Mouse (Mus musculus) hematopoietic stem cell, adult 5-6 weeks (primary cell): ENCODE results near the gene Psme4. TPM values are rescaled to one million over a fixed set of nuclear protein-coding genes. Genes with fewer than 3 reads are reported as not detected.

Experiments
- ATAC-seq, 2 experiments: fragments of 125-278 bp in 1 of 2; replicated peaks in 1 of 2; 2 replicates each; pipeline ENCODE4 v1.8.0; 2016 to 2017; ENCODE audit warnings: inconsistent platforms in 2 of 2, mild to moderate bottlenecking in 2 of 2, moderate number of reproducible peaks in 2 of 2, low read depth in 1 of 2, moderate TSS enrichment in 1 of 2; ENCODE audit not compliant: low FRiP score in 2 of 2, poor library complexity in 2 of 2, severe bottlenecking in 2 of 2, insufficient read depth in 1 of 2, low TSS enrichment in 1 of 2
- total RNA-seq: library from RNA; stranded (forward); fragments of 172-1452, 232-1000 nt; gene quantifications from 2 replicates; pipeline ENCODE4 v1.2.3, GENCODE M21; 2017

Gene Psme4
- total RNA-seq, 1 experiment from 2014 or later = 49.1 TPM

DNA sequence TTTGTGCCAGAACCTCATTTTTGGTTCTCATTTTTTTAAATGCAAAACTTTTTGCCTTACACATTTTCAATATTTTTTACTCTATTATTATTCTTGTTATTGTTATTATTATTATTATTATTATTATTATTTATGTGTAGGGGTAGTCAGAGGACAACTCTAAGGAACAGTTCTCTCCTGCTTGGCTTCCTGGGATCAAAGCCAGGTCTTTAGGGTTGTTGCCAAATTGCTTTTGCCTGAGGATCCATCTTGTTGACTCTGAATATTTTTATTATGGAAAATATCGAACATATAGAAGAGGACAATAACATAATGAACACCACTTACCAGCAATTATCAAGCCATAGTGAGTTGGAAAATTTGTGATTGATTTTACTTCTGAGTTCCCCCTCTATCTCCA lies 3.1 kb downstream of the Psme4 start:
- no peak for ATAC-seq

- peak; percentile 14 to 30; a peak in 1 of 4 replicates for ATAC-seq
Observed at GRCm38 (mm10) chr11:30777498-30777897, 6.0 kb downstream of the Psme4 start.

GRCm38 (mm10) chr11:30780893-30781292 lies 9.4 kb downstream of the Psme4 start:
- 0 out of 4 replicates have a peak, but pooled peaks of 1 of the 2 experiments have one; percentile 51 for ATAC-seq

GRCm38 (mm10) chr11:30781612-30782011 lies 10.1 kb downstream of the Psme4 start:
- ATAC-seq = no peak

GRCm38 (mm10) chr11:30785497-30785896 lies 14.0 kb downstream of the Psme4 start:
- ATAC-seq = no peak

DNA sequence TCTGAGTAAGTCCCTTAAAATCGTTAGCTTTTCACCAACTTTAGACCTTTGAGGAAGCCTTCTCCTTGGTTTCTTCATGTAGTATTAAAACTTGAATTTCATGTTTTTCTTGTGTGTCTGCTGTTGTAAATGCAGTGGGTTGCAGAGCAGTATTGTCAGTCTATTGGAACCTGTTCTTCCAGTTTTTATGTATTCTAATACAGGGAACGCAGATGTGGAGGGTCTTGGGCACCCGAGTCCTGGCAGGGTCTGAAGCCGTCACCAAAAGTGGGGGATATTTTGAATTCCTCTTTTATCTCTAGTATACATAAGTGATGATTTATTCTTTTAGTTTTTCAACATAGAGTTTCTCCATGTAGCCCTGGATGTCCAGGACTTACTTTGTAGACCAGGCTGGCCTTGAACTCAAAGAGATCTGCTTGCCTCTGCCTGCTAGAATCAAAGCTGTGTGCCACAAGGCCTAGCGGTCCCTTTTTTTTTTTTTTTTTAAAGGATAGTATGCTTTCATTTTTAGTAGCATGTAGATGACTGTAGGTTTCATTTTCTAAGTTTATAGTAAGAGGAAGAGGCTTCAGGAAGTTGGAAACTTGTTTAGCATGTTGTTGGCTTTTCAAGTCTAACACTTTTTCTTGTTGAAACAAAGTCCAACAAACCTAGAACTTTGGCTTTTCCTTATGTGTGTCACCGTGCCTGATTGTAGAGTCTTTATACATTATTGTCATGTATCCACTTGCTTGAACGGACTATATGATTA lies 14.9 kb downstream of the Psme4 start:
- ATAC-seq = peak; percentile 51 to 66; a peak in 2 of 4 replicates

DNA sequence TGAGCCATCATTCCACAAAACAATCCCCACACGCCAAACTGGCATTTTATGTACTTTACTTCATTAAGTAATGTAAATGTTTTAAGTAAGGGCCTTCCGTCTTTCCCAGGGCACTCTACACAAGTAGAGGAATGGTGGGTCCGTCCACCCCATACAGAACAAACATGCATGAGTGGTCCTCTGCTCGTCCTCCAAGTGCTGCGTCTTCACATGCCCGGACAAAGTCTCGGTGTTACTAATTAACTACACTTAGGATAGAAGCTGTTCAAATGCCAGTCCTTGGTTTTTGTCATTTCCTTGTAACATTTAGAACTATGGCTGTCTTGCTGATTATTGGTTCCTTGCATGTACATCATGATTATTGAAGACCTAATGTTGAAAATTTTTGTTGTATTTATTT lies 21.2 kb downstream of the Psme4 start:
- ATAC-seq = no peak

GRCm38 (mm10) chr11:30793753-30794152 lies 22.2 kb downstream of the Psme4 start:
- no peak for ATAC-seq

GRCm38 (mm10) chr11:30797236-30797635 lies 25.7 kb downstream of the Psme4 start:
- no peak for ATAC-seq

GRCm38 (mm10) chr11:30799496-30799895 lies 28.0 kb downstream of the Psme4 start:
- ATAC-seq = peak; percentile 82 to 86

- ATAC-seq = no peak
Observed at GRCm38 (mm10) chr11:30800091-30800490, 28.6 kb downstream of the Psme4 start.

- no peak for ATAC-seq
Observed at GRCm38 (mm10) chr11:30802421-30802820, 30.9 kb downstream of the Psme4 start.

DNA sequence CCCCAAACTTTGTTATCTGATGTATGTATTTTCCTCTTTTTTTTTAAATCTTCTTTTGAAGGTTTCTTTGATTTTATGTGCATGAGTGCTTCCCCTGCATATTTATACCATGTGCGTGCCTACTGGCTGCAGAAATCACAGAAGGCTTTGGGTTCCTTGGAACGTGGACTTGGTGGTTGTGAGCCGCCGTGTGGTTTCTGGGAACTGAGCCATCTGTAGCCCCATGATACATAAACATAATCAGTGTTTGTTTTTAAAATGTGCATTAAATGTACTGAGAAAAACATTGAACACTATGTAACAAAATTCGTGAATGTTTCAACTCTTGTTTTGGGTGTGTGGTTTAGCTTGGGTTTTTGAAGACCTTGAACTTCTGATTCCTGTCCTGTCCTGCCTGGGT lies 49.6 kb downstream of the Psme4 start:
- no peak for ATAC-seq

GRCm38 (mm10) chr11:30838793-30839192 lies 67.3 kb downstream of the Psme4 start:
- no peak for ATAC-seq

DNA sequence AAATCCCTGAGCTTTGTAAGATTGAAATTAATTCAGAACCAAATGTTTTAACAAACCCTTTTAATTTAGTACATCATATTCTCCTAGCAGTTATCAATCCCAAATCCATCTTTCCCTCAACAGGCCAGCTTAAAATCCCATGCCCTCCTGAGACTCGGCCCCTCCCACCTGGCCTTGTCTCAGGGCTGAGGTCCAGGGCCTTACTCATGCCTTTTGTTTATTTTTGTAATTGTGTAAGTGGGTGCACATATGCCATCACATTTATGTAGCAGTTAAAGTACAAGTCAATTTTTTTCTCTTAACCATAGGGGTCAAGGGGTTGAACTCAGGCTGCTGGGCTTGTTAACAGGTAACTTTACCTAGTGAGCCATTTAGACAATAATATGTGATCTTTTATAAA lies 72.8 kb downstream of the Psme4 start:
- ATAC-seq = no peak

DNA sequence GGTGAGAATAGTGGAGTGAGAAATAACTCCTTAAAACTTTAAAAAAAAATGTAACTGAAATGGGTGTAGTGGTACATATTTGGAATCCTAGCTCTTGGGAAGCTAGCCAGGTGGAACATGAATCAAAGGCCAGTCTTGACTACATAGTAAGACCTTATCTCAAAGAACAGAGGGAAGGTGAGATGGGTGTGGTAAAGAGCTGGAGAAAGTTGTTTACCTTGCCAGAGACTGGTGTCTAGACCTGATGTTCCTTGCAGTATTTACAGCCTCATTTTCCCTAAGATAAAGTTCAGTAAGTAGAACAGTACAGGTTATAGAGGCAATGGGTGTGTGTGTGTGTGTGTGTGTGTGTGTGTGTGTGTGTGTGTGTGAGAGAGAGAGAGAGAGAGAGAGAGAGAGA lies 100.9 kb downstream of the Psme4 start:
- ATAC-seq = no peak

GRCm38 (mm10) chr11:30885171-30885871 lies 113.8 kb downstream of the Psme4 start, which contains the start of the genes Gpr75 and Asb3:
Gpr75 (plus strand) TSS chr11:30885358.
Asb3 (plus strand) TSS chr11:30885416.
- peak; percentile 46 to 48 for ATAC-seq

- no peak for ATAC-seq
Observed at GRCm38 (mm10) chr11:30888153-30888552, 116.6 kb downstream of the Psme4 start.
